Mouse (Mus musculus) retina, embryonic 14.5 days (tissue): ENCODE results near the gene Acvr1c.

Experiments
- DNase-seq: peaks from one replicate; pipeline ENCODE4 v3.0.0-alpha.2; 2015; ENCODE audit warnings: low spot score

Acvr1c gene

GRCm38 (mm10) chr2:58282259-58282910 is 75.3 kb downstream of the Acvr1c start:
- DNase-seq, result peak; percentile 67

GRCm38 (mm10) chr2:58281046-58281445 is 76.6 kb downstream of the Acvr1c start:
- DNase-seq, result no peak

DNA sequence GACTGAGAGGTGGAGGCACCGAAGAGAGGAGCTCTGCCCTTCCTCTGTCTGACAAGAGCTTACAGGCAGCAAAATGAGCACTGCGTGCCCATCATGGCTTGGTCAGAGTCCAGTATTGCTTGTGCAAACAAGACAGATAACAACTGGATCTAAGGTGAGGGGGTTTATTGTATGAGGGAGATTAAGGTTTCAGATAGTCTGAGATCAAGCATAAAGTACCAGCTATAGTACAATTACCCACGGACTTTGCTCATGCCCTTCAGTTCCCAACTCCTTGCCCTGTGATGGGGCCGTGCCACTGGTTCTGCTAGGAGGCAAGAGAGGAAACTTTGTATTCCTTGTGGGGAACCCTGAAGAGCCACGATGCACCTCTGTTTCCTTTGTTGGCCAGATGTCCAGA is 78.5 kb downstream of the Acvr1c start:
- DNase-seq, result no peak

DNA sequence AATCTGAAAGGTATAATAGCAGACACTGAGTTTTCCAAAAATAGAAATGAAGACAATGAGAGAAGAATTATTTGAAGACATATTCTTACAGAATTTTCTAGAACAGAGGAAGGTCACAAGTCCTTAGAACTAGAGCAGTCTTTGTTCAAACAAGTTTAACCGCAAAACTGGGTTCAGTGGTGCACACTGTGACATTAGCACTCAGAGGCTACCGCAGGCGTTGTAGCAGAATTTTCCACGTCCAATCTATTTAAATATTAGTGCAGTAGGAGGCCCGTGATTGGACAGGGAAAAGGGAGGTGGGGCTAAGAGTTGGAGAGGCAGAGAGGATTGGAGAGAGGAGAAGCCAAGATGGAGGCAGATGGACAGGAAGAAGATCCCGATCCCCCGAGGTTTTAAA is 81.2 kb downstream of the Acvr1c start:
- no peak for DNase-seq

GRCm38 (mm10) chr2:58240639-58241038 is 117.1 kb downstream of the Acvr1c start:
- DNase-seq, result no peak

- DNase-seq, result no peak
These were observed 120.2 kb downstream of the Acvr1c start for GRCm38 (mm10) chr2:58237487-58237886.
